Comparison of ENCODE assay signal across 4 mouse cellular contexts in genomic region chr1:143360256-143360655, GRCm38 (mm10).
DNase-seq lines count a peak whose midpoint lies in the region; TF ChIP-seq lines count a peak whose summit lies in the region.
"Not testable (repeated sequence)": the region's sequence is repeated elsewhere in the genome, so short reads cannot be mapped to it uniquely, and the experiment has no call there.

No protein-coding gene starts in this region.

- peak; percentile 36 for DNase-seq in gastrocnemius, adult 2 months
- DNase-seq in heart, adult 18-20 months: peak; percentile 32 to 55
- DNase-seq in heart, adult 9 months (ENCODE audit: low spot score in 2 of 2): peak; percentile 23 to 29
- peak; percentile 2 to 10 for DNase-seq in heart, postnatal 14 days

- H3K27ac ChIP-seq in gastrocnemius, adult 2 months: not testable (repeated sequence)

- intact Hi-C loops in gastrocnemius, adult 2 months (cut with DNase I); heart, postnatal 14 days (cut with DNase I): not testable (repeated sequence)

- not testable (repeated sequence) for H3K4me3 ChIP-seq in gastrocnemius, adult 2 months

- TF ChIP-seq CTCF in gastrocnemius, adult 2 months (IDR thresholded peaks at IDR 0.05): not testable (repeated sequence)
